Mouse (Mus musculus): ENCODE measurements around the gene Tmem119. TPM values are rescaled to one million over a fixed set of nuclear protein-coding genes. Genes with fewer than 3 reads are reported as not detected.

Gene Tmem119
- total and polyA plus RNA-seq, 2 experiments from 2014 or later: 5.9 to 8.2 TPM

- Histone ChIP-seq H3K9me3 (ENCODE audit: low read length) (no peaks in the 10 kb centered on the region), H3K36me3 (ENCODE audit: insufficient read depth) (peaks cover 28% of the 10 kb centered on the region), H3K27ac (ENCODE audit: low read depth, low read length) (no peak overlapping the region), H3K4me1 (ENCODE audit: insufficient read depth) (peaks cover 2% of the 10 kb centered on the region), H3K27me3 (ENCODE audit: insufficient read depth, low read length) (no peaks in the 10 kb centered on the region), H3K9ac (no peak overlapping the region), H3K4me3 (ENCODE audit: low read depth, low read length) (no peak overlapping the region), H3K4me2 (ENCODE audit: low read depth) (no peak overlapping the region)
- no peak for TF ChIP-seq CTCF (IDR thresholded peaks at IDR 0.05; ENCODE audit: low read depth)
- WGBS: 93% methylated on average over 10 of the region's 10 CpGs
- DNase-seq (no peak), ATAC-seq (no peak)
These were observed 24.7 kb downstream of the Tmem119 start for GRCm38 (mm10) chr5:113775585-113775984.

DNA sequence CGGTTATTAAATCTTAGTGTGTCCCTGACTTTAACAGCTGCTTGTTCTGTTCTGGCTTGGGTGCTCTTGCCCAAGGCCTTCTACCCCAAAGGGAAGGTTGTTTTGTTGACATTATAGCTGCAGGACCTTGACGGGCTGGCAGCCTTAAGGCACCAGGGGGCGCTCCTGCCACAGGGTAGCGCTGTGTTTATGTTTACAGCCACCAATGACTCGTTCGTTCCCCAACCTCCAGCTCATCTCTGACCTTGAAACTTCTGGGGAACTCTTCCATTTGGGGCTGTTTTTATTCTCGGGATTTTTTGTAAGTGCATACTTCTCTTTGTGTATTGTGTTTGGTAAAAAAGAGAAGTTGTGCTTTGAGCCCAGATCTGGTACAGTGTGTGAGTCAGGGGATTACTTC lies 26.7 kb downstream of the Tmem119 start:
- Histone ChIP-seq H3K4me2 (ENCODE audit: low read depth) (peak overlapping the region; percentile 95), H3K36me3 (ENCODE audit: insufficient read depth) (peaks cover 28% of the 10 kb centered on the region), H3K9ac (peak overlapping the region; percentile 92; the same call in 1 of the 2 replicates), H3K4me1 (ENCODE audit: insufficient read depth) (peaks cover 7% of the 10 kb centered on the region), H3K27me3 (ENCODE audit: insufficient read depth, low read length) (no peaks in the 10 kb centered on the region), H3K9me3 (ENCODE audit: low read length) (no peaks in the 10 kb centered on the region), H3K27ac (ENCODE audit: low read depth, low read length) (no peak overlapping the region), H3K4me3 (ENCODE audit: low read depth, low read length) (peak overlapping the region; percentile 97)
- ATAC-seq: no peak
- WGBS: under 1% methylated on average over 7 of the region's 7 CpGs
- TF ChIP-seq CTCF (IDR thresholded peaks at IDR 0.05; ENCODE audit: low read depth): peak; percentile 94
- peak; percentile 82 for DNase-seq

DNA sequence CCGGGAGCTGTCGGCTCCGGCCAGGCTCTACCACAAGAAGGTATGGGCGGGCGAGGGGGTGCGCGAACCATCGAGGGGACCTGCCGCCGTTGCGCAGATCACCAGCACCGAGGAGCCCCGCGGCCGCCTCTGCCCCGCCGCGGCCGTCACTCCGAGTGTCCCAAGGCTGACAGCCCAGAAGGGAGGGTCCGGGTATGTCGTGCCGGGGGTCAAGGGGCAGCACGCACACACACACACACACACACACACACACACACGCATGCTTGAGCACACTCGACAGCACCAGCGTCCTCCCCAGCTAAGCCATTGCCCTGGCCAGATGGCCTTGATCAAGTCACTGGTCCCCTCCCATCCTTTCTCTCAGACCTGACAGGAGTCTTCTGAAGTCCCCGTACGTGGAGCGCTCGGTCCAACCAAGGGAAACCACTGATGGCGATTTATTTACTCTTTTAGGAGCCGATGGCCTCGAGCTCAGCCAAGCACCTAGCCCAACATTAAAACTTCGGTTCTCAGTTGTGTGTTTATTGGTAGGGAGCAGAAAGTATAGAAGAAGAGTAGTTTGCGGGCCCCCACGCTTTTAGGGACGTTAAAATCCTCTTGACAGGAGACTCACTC lies 27.3 kb downstream of the Tmem119 start:
- peaks cover 7% of the 10 kb centered on the region for H3K4me1 ChIP-seq (ENCODE audit: insufficient read depth)
- H3K4me3 ChIP-seq (ENCODE audit: low read depth, low read length): peak overlapping the region; percentile 97
- peak overlapping the region; percentile 95 for H3K4me2 ChIP-seq (ENCODE audit: low read depth)
- no peaks in the 10 kb centered on the region for H3K9me3 ChIP-seq (ENCODE audit: low read length)
- DNase-seq (no peak), ATAC-seq (peak; percentile 7; the same call in 1 of the 2 replicates)
- WGBS: 8% methylated on average over 22 of the region's 38 CpGs
- peaks cover 28% of the 10 kb centered on the region for H3K36me3 ChIP-seq (ENCODE audit: insufficient read depth)
- peak overlapping the region; percentile 92 for H3K9ac ChIP-seq
- peak overlapping the region; percentile 97 for H3K27ac ChIP-seq (ENCODE audit: low read depth, low read length)
- H3K27me3 ChIP-seq (ENCODE audit: insufficient read depth, low read length): no peaks in the 10 kb centered on the region
- TF ChIP-seq CTCF (IDR thresholded peaks at IDR 0.05; ENCODE audit: low read depth): no peak

DNA sequence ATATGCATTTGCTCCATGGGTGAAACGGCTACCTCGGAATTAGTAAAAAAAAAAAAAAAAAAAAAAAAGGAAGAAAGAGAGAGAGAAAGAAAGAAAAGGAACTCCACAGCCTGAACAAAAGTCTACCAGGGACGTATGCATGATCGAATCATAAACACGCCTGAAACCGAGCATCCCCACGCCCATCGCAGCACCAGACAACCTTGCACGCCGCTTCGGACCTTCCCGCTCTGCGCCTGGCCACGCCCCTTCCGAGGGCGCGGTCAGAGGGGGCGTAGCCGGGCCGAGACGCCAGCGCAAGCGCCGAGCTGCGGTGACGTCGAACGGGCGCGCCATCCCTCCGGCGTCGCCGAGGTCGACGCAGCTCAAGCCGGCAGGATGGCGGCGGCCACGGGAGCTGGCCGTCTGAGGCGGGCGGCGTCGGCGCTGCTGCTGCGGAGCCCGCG lies 27.8 kb downstream of the Tmem119 start, which contains the start of the genes Sart3 and Iscu:
TSS of gene Sart3 (minus strand) at position 61 of the 446 bp plus-strand sequence.
TSS of gene Iscu (plus strand) at position 299 of the 446 bp plus-strand sequence.
- ATAC-seq: peak; percentile 85
- Histone ChIP-seq H3K9me3 (ENCODE audit: low read length) (no peaks in the 10 kb centered on the region), H3K4me3 (ENCODE audit: low read depth, low read length) (peak within 1 kb of the TSS; percentile 97), H3K4me2 (ENCODE audit: low read depth) (peak within 1 kb of the TSS; percentile 95), H3K36me3 (ENCODE audit: insufficient read depth) (peaks cover 28% of the 10 kb centered on the region), H3K27me3 (ENCODE audit: insufficient read depth, low read length) (no peaks in the 10 kb centered on the region), H3K4me1 (ENCODE audit: insufficient read depth) (peaks cover 7% of the 10 kb centered on the region), H3K27ac (ENCODE audit: low read depth, low read length) (peak within 1 kb of the TSS; percentile 97), H3K9ac (peak within 1 kb of the TSS; percentile 92)
- no peak for TF ChIP-seq CTCF (IDR thresholded peaks at IDR 0.05; ENCODE audit: low read depth)
- WGBS: under 1% methylated on average over 47 of the region's 49 CpGs
- DNase-seq: peak; percentile 98

DNA sequence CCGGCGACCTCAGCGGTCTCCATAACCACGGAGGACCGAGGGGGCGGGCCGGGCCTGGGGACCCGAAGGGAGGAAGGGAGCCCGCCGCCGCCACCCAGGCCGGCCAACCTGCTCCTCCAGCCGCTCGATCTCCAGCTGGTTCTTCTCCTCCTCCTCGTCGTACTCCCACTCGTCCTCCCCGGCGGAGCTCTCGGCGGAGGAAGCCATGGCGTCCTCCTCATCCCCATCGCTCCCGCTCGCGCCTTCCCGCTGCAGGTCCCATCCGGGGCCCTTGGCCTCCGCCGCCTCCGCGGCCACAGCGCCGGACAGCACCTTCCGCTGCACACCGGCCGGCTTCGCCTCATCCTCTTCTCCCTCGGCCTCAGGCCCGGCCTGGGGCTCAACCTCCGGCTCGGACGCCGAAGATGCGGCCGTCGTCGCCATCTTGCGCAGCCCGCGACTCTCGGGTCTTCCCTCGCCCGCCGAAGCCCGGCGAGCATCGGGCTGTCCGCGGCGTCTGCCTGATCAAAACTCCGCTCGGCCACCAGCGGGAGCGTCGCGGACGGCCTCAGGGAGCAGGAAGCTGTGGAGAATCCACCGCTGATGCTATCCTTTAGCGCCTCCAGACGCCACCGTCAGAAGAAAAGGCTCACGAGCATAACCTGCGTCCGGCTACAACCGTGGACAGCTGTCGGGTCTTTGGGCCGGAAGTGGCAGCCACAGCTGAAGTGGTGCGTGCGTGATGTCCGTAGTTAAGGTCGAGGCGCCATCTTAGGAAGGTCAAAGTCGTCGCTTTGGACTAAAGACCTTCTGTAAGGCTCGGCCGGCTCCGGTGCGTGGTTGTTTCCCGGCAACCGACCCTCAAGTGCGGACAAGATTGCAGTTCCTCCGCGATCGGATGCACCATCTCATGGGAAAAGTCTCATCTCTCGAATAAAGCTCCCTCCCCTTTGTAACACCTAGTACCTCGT lies 28.8 kb downstream of the Tmem119 start:
- no peak for TF ChIP-seq CTCF (IDR thresholded peaks at IDR 0.05; ENCODE audit: low read depth)
- H3K4me1 ChIP-seq (ENCODE audit: insufficient read depth): peaks cover 7% of the 10 kb centered on the region
- H3K36me3 ChIP-seq (ENCODE audit: insufficient read depth): peaks cover 26% of the 10 kb centered on the region
- H3K27ac ChIP-seq (ENCODE audit: low read depth, low read length): peak overlapping the region; percentile 97
- H3K4me3 ChIP-seq (ENCODE audit: low read depth, low read length): peak overlapping the region; percentile 97
- no peaks in the 10 kb centered on the region for H3K9me3 ChIP-seq (ENCODE audit: low read length)
- DNase-seq (peak; percentile 95), ATAC-seq (peak; percentile 83)
- WGBS: 2% methylated on average over 97 of the region's 97 CpGs
- no peaks in the 10 kb centered on the region for H3K27me3 ChIP-seq (ENCODE audit: insufficient read depth, low read length)
- peak overlapping the region; percentile 95 for H3K4me2 ChIP-seq (ENCODE audit: low read depth)
- peak overlapping the region; percentile 92 for H3K9ac ChIP-seq

- peaks cover 7% of the 10 kb centered on the region for H3K4me1 ChIP-seq (ENCODE audit: insufficient read depth)
- H3K9me3 ChIP-seq (ENCODE audit: low read length): no peaks in the 10 kb centered on the region
- no peak overlapping the region for H3K9ac ChIP-seq
- H3K27me3 ChIP-seq (ENCODE audit: insufficient read depth, low read length): no peaks in the 10 kb centered on the region
- ATAC-seq: no peak
- H3K4me3 ChIP-seq (ENCODE audit: low read depth, low read length): no peak overlapping the region
- peaks cover 13% of the 10 kb centered on the region for H3K36me3 ChIP-seq (ENCODE audit: insufficient read depth)
- no peak for DNase-seq
- no peak overlapping the region for H3K27ac ChIP-seq (ENCODE audit: low read depth, low read length)
- 92% methylated on average over 8 of the region's 8 CpGs for WGBS
- no peak overlapping the region for H3K4me2 ChIP-seq (ENCODE audit: low read depth)
- TF ChIP-seq CTCF (IDR thresholded peaks at IDR 0.05; ENCODE audit: low read depth): no peak
These were observed 31.5 kb downstream of the Tmem119 start for GRCm38 (mm10) chr5:113768806-113769205.
